Mouse (Mus musculus): ENCODE measurements around the gene Rev3l. TPM values are rescaled to one million over a fixed set of nuclear protein-coding genes. Genes with fewer than 3 reads are reported as not detected.

Gene Rev3l
- polyA plus RNA-seq, 1 experiment from 2014 or later, result 64.1 TPM

GRCm38 (mm10) chr10:39716936-39717335 lies 15.0 kb upstream of the Rev3l start:
- ATAC-seq (ENCODE audit: low FRiP score, low TSS enrichment) (no peak), DNase-seq (no peak)
- WGBS, result 79% methylated on average over 5 of the region's 5 CpGs
- peaks cover 4% of the 10 kb centered on the region; the same call in 1 of the 2 replicates for H3K36me3 ChIP-seq (ENCODE audit: control insufficient read depth, insufficient read depth, low read length)
- no peak overlapping the region for H3K4me3 ChIP-seq (replicated peaks; ENCODE audit: low read depth, low read length)
- no peaks in the 10 kb centered on the region for H3K9me3 ChIP-seq (ENCODE audit: control insufficient read depth, low read length)
- no peak overlapping the region for H3K27ac ChIP-seq (replicated peaks; ENCODE audit: low read depth, low read length)
- no peak overlapping the region for H3K9ac ChIP-seq (replicated peaks; ENCODE audit: low read length)
- H3K4me2 ChIP-seq (ENCODE audit: low read length), result no peak overlapping the region
- no peaks in the 10 kb centered on the region for H3K4me1 ChIP-seq (ENCODE audit: control insufficient read depth, insufficient read depth, low read length)
- no peaks in the 10 kb centered on the region for H3K27me3 ChIP-seq (ENCODE audit: control insufficient read depth, insufficient read depth, low read length)

GRCm38 (mm10) chr10:39730976-39731735 lies 762 bp upstream of the Rev3l start:
- ATAC-seq (ENCODE audit: low FRiP score, low TSS enrichment) (peak; percentile 91), DNase-seq (peak; percentile 98)
- Histone ChIP-seq H3K36me3 (ENCODE audit: control insufficient read depth, insufficient read depth, low read length) (no peaks in the 10 kb centered on the region), H3K4me2 (ENCODE audit: low read length) (peak overlapping the region; percentile 67), H3K4me1 (ENCODE audit: control insufficient read depth, insufficient read depth, low read length) (peaks cover 9% of the 10 kb centered on the region; the same call in 1 of the 2 replicates), H3K4me3 (replicated peaks; ENCODE audit: low read depth, low read length) (peak overlapping the region; percentile 88), H3K27me3 (ENCODE audit: control insufficient read depth, insufficient read depth, low read length) (no peaks in the 10 kb centered on the region), H3K9ac (replicated peaks; ENCODE audit: low read length) (peak overlapping the region; percentile 96), H3K9me3 (ENCODE audit: control insufficient read depth, low read length) (no peaks in the 10 kb centered on the region), H3K27ac (replicated peaks; ENCODE audit: low read depth, low read length) (peak overlapping the region; percentile 100)
- under 1% methylated on average over 50 of the region's 66 CpGs for WGBS

- peak overlapping the region; percentile 96 for H3K9ac ChIP-seq (replicated peaks; ENCODE audit: low read length)
- H3K9me3 ChIP-seq (ENCODE audit: control insufficient read depth, low read length), result no peaks in the 10 kb centered on the region
- peak overlapping the region; percentile 88 for H3K4me3 ChIP-seq (replicated peaks; ENCODE audit: low read depth, low read length)
- WGBS, result under 1% methylated on average over 99 of the region's 105 CpGs
- DNase-seq (peak; percentile 91), ATAC-seq (ENCODE audit: low FRiP score, low TSS enrichment) (peak; percentile 63)
- no peaks in the 10 kb centered on the region for H3K36me3 ChIP-seq (ENCODE audit: control insufficient read depth, insufficient read depth, low read length)
- peak overlapping the region; percentile 63 for H3K4me2 ChIP-seq (ENCODE audit: low read length)
- peak overlapping the region; percentile 100 for H3K27ac ChIP-seq (replicated peaks; ENCODE audit: low read depth, low read length)
- H3K4me1 ChIP-seq (ENCODE audit: control insufficient read depth, insufficient read depth, low read length), result peaks cover 9% of the 10 kb centered on the region; the same call in 1 of the 2 replicates
- H3K27me3 ChIP-seq (ENCODE audit: control insufficient read depth, insufficient read depth, low read length), result no peaks in the 10 kb centered on the region
Observed at GRCm38 (mm10) chr10:39732266-39733100, 565 bp downstream of the Rev3l start.

- H3K4me2 ChIP-seq (ENCODE audit: low read length), result peak overlapping the region; percentile 63
- H3K27me3 ChIP-seq (ENCODE audit: control insufficient read depth, insufficient read depth, low read length), result no peaks in the 10 kb centered on the region
- H3K4me1 ChIP-seq (ENCODE audit: control insufficient read depth, insufficient read depth, low read length), result peaks cover 9% of the 10 kb centered on the region; the same call in 1 of the 2 replicates
- under 1% methylated on average over 9 of the region's 9 CpGs for WGBS
- H3K27ac ChIP-seq (replicated peaks; ENCODE audit: low read depth, low read length), result peak overlapping the region; percentile 100
- peak; percentile 79 for DNase-seq
- ATAC-seq (ENCODE audit: low FRiP score, low TSS enrichment), result no peak
- H3K9me3 ChIP-seq (ENCODE audit: control insufficient read depth, low read length), result no peaks in the 10 kb centered on the region
- H3K36me3 ChIP-seq (ENCODE audit: control insufficient read depth, insufficient read depth, low read length), result no peaks in the 10 kb centered on the region
- peak overlapping the region; percentile 96 for H3K9ac ChIP-seq (replicated peaks; ENCODE audit: low read length)
- peak overlapping the region; percentile 88 for H3K4me3 ChIP-seq (replicated peaks; ENCODE audit: low read depth, low read length)
Observed at GRCm38 (mm10) chr10:39733101-39733399, 1.1 kb downstream of the Rev3l start.

GRCm38 (mm10) chr10:39733421-39733930 lies 1.6 kb downstream of the Rev3l start:
- H3K27ac ChIP-seq (replicated peaks; ENCODE audit: low read depth, low read length), result peak overlapping the region; percentile 100
- peak overlapping the region; percentile 88 for H3K4me3 ChIP-seq (replicated peaks; ENCODE audit: low read depth, low read length)
- 15% methylated on average over 10 of the region's 10 CpGs for WGBS
- H3K27me3 ChIP-seq (ENCODE audit: control insufficient read depth, insufficient read depth, low read length), result no peaks in the 10 kb centered on the region
- ATAC-seq (ENCODE audit: low FRiP score, low TSS enrichment) (no peak), DNase-seq (peak; percentile 55)
- H3K9me3 ChIP-seq (ENCODE audit: control insufficient read depth, low read length), result no peaks in the 10 kb centered on the region
- H3K9ac ChIP-seq (replicated peaks; ENCODE audit: low read length), result peak overlapping the region; percentile 96
- H3K4me1 ChIP-seq (ENCODE audit: control insufficient read depth, insufficient read depth, low read length), result peaks cover 9% of the 10 kb centered on the region; the same call in 1 of the 2 replicates
- no peaks in the 10 kb centered on the region for H3K36me3 ChIP-seq (ENCODE audit: control insufficient read depth, insufficient read depth, low read length)
- peak overlapping the region; percentile 63 for H3K4me2 ChIP-seq (ENCODE audit: low read length)

GRCm38 (mm10) chr10:39736187-39736586 lies 4.3 kb downstream of the Rev3l start:
- Histone ChIP-seq H3K27me3 (ENCODE audit: control insufficient read depth, insufficient read depth, low read length) (no peaks in the 10 kb centered on the region), H3K4me1 (ENCODE audit: control insufficient read depth, insufficient read depth, low read length) (peaks cover 9% of the 10 kb centered on the region; the same call in 1 of the 2 replicates), H3K9ac (replicated peaks; ENCODE audit: low read length) (no peak overlapping the region), H3K4me2 (ENCODE audit: low read length) (no peak overlapping the region), H3K9me3 (ENCODE audit: control insufficient read depth, low read length) (no peaks in the 10 kb centered on the region), H3K27ac (replicated peaks; ENCODE audit: low read depth, low read length) (no peak overlapping the region), H3K36me3 (ENCODE audit: control insufficient read depth, insufficient read depth, low read length) (no peaks in the 10 kb centered on the region), H3K4me3 (replicated peaks; ENCODE audit: low read depth, low read length) (no peak overlapping the region)
- DNase-seq (no peak), ATAC-seq (ENCODE audit: low FRiP score, low TSS enrichment) (no peak)
- WGBS, result 82% methylated on average over 4 of the region's 4 CpGs

- Histone ChIP-seq H3K4me3 (replicated peaks; ENCODE audit: low read depth, low read length) (no peak overlapping the region), H3K9me3 (ENCODE audit: control insufficient read depth, low read length) (no peaks in the 10 kb centered on the region), H3K27ac (replicated peaks; ENCODE audit: low read depth, low read length) (no peak overlapping the region), H3K4me1 (ENCODE audit: control insufficient read depth, insufficient read depth, low read length) (no peaks in the 10 kb centered on the region), H3K27me3 (ENCODE audit: control insufficient read depth, insufficient read depth, low read length) (no peaks in the 10 kb centered on the region), H3K36me3 (ENCODE audit: control insufficient read depth, insufficient read depth, low read length) (no peaks in the 10 kb centered on the region), H3K9ac (replicated peaks; ENCODE audit: low read length) (no peak overlapping the region), H3K4me2 (ENCODE audit: low read length) (no peak overlapping the region)
- DNase-seq (no peak), ATAC-seq (ENCODE audit: low FRiP score, low TSS enrichment) (no peak)
- 84% methylated on average over 4 of the region's 4 CpGs for WGBS
Observed at GRCm38 (mm10) chr10:39742057-39742456, 10.1 kb downstream of the Rev3l start.

- Histone ChIP-seq H3K4me1 (ENCODE audit: control insufficient read depth, insufficient read depth, low read length) (peaks cover 8% of the 10 kb centered on the region), H3K9me3 (ENCODE audit: control insufficient read depth, low read length) (0 out of 2 replicates have a peak, but pooled peaks cover 8% of the 10 kb centered on the region), H3K9ac (replicated peaks; ENCODE audit: low read length) (no peak overlapping the region), H3K27ac (replicated peaks; ENCODE audit: low read depth, low read length) (no peak overlapping the region), H3K36me3 (ENCODE audit: control insufficient read depth, insufficient read depth, low read length) (no peaks in the 10 kb centered on the region), H3K4me3 (replicated peaks; ENCODE audit: low read depth, low read length) (no peak overlapping the region), H3K4me2 (ENCODE audit: low read length) (no peak overlapping the region), H3K27me3 (ENCODE audit: control insufficient read depth, insufficient read depth, low read length) (no peaks in the 10 kb centered on the region)
- no peak for ATAC-seq (ENCODE audit: low FRiP score, low TSS enrichment)
- no peak for DNase-seq
- 96% methylated on average over 1 of the region's 1 CpGs for WGBS
Observed at GRCm38 (mm10) chr10:39764752-39765151, 32.8 kb downstream of the Rev3l start.

Data from midbrain, embryonic 14.5 days (tissue).